Mouse (Mus musculus): ENCODE results near the gene Kcnj6.

- no peak for TF ChIP-seq EP300 (IDR thresholded peaks at IDR 0.05)
- no peak for TF ChIP-seq CTCF (IDR thresholded peaks at IDR 0.05)
Observed at GRCm38 (mm10) chr16:94898832-94899231, 98.7 kb downstream of the Kcnj6 start.
